Mouse (Mus musculus) heart, adult 10 weeks (tissue): ENCODE measurements around the gene Gm10428. TPM values are rescaled to one million over a fixed set of nuclear protein-coding genes. Genes with fewer than 3 reads are reported as not detected.

ENCODE experiments used
- polyA plus RNA-seq: library from polyadenylated mRNA; stranded (reverse); fragments of 350-450 nt; fragmentation: Illumina TruSeq; extraction: RNeasy Lipid Tissue Mini Kit (QIAGEN cat#74804); gene quantifications from one replicate; pipeline ENCODE4 v1.2.3, GENCODE M21; 2014; ENCODE audit warnings: low read depth, low replicate concordance

Gene Gm10428
- not detected for polyA plus RNA-seq

GRCm38 (mm10) chr11:62752780-62753179, at the start of gene Gm10428:
Gene Gm10428, plus strand, starts transcription at chr11:62753100.

GRCm38 (mm10) chr11:62731311-62732021, 21.4 kb upstream of the Gm10428 start, which contains the start of gene Zfp287:
Gene Zfp287, minus strand, starts transcription at chr11:62731905.

GRCm38 (mm10) chr11:62788935-62789616, 36.2 kb downstream of the Gm10428 start, which contains the start of gene Zfp286:
Gene Zfp286, minus strand, starts transcription at chr11:62789462.

Other genes with a start within 250 kb of the Gm10428 start
- gene Cenpv, start 213.8 kb upstream of the Gm10428 start, polyA plus RNA-seq: 28.9 TPM
- gene Ubb, start 201.9 kb upstream of the Gm10428 start, polyA plus RNA-seq: 981 TPM
- gene Trpv2, start 178.6 kb upstream of the Gm10428 start, polyA plus RNA-seq: 4.1 TPM
- gene Lrrc75a, start 104.6 kb upstream of the Gm10428 start, polyA plus RNA-seq: 6.5 TPM
- 17.9 TPM for gene Mmgt2, start 104.4 kb upstream of the Gm10428 start, polyA plus RNA-seq
- gene Zfp287, start 21.2 kb upstream of the Gm10428 start, polyA plus RNA-seq: 2.0 TPM
- gene Zfp286, start 36.4 kb downstream of the Gm10428 start, polyA plus RNA-seq: 1.5 TPM
- gene Trim16, start 67.1 kb downstream of the Gm10428 start, polyA plus RNA-seq: 4.9 TPM
- gene Fbxw10, start 94.0 kb downstream of the Gm10428 start, polyA plus RNA-seq: 0.26 TPM
- 24.4 TPM for gene Tvp23b, start 126.4 kb downstream of the Gm10428 start, polyA plus RNA-seq
- not detected for gene Cdrt4, start 198.1 kb downstream of the Gm10428 start, polyA plus RNA-seq